Comparison of ENCODE assay signal across 10 mouse cellular contexts in the genomic region with DNA sequence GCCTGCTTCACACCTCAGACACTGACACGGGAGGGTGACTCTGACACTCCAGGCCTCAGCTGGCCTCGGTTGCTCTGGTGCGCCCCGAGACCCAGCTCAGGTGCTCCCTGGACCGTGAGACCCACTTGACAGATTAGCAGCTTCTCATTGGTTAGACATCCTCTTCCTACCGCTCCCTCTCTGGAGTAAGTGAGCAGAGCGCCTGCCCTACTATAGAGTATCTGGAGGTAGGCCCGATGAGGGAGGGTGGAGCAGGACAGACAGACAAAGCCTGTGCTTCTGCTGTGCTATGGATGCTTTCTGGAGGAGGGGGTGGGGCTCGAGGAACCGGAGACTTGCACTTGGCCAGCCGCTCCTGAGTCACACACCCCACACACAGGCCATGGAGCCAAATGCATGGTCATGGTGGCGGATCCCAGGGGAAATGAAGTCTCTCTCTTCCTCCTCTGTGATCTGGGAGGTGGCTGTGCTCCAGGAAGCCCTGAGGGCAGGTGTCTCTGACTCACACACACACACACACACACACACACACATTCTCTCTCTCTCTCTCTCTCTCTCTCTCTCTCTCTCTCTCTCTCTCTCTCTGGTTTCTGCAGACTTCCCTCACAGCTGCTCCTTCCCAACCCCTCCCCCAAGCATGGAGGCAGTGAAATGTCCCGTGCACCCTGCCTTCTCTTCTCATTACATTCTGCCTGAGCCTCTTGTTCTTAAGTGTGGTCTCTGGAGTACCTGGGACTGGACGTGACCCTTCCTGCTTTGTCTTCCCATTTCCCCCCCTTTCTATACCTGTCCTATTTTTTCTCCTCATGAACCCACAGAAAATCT. TPM values are rescaled to one million over a fixed set of nuclear protein-coding genes. Genes with fewer than 3 reads are reported as not detected.
DNase-seq lines count a peak whose midpoint lies in the region; ATAC-seq and TF ChIP-seq lines count a peak whose summit lies in the region.
"Had no signal": no experiment of that assay in that cellular context is flagged by ENCODE, and none has a peak within 500 bp of the region (broad histone marks: within the 10 kb centered on the region; RNA-seq: fewer than 3 reads in every experiment).

No protein-coding gene starts in this region.

- 52% methylated on average over 14 of the region's 14 CpGs for WGBS in kidney, embryonic 14.5 days

- H3K4me3 ChIP-seq in kidney, embryonic 14.5 days (ENCODE audit: low read length): no peak overlapping the region

- intact Hi-C loops in gastrocnemius, postnatal 36 days (cut with DNase I): loop anchor here (10.0 kb wide), 1 partner anchor 376 kb away; no protein-coding TSS in a partner anchor

- CTCF ChIA-PET in Patski (lab: Charles Lee): interaction anchor here (1.2 to 2.2 kb wide), 2 partner anchors 23 to 34 kb away, joined by 3 to 7 read pairs; no protein-coding TSS in a partner anchor

- in situ Hi-C loops in Patski (cut with MboI; ENCODE audit: low pct_unique_long_range_greater_than_20kb): no loop called here

- DNase-seq in kidney, adult 9 months: no peak
- peak; percentile 94 for DNase-seq in Patski (ENCODE audit: low read depth, low spot score)
- DNase-seq in gastrocnemius, postnatal 36 days: peak; percentile 36 to 46
- DNase-seq in kidney, postnatal 4 days: peak; percentile 45 to 59
- no peak for DNase-seq in T-cell, adult 2 months (ENCODE audit: low spot score)
- no peak for DNase-seq in testis, postnatal 10 days (ENCODE audit: low spot score)
- DNase-seq in spleen, adult 18-20 months: no peak
- DNase-seq: thymus, postnatal 36 days had no signal

- no peak overlapping the region for H3K4me2 ChIP-seq in kidney, embryonic 14.5 days (replicated peaks; ENCODE audit: low read depth, low read length)

- H3K9me3 ChIP-seq in kidney, embryonic 14.5 days (ENCODE audit: control insufficient read depth, low read length): no peaks in the 10 kb centered on the region

- no peak overlapping the region; the same call in 1 of the 2 replicates for H3K27ac ChIP-seq in kidney, embryonic 14.5 days (ENCODE audit: low read depth, low read length)

- H3K4me1 ChIP-seq in kidney, embryonic 14.5 days (ENCODE audit: control insufficient read depth, insufficient read depth, low read length): 0 out of 2 replicates have a peak, but pooled peaks cover 10% of the 10 kb centered on the region

- peak; percentile 60 for ATAC-seq in kidney, embryonic 14.5 days (ENCODE audit: low FRiP score, low TSS enrichment)
- ATAC-seq in Patski: peak; percentile 67

- no peaks in the 10 kb centered on the region for H3K27me3 ChIP-seq in kidney, embryonic 14.5 days (ENCODE audit: control insufficient read depth, insufficient read depth, low read length)
- H3K27me3 ChIP-seq in Patski: no peaks in the 10 kb centered on the region

- POLR2A ChIA-PET in Patski (lab: Charles Lee): interaction anchor here (0.5 to 1.0 kb wide), 2 partner anchors 10 to 31 kb away, joined by 3 read pairs; no protein-coding TSS in a partner anchor

- no peaks in the 10 kb centered on the region for H3K36me3 ChIP-seq in kidney, embryonic 14.5 days (ENCODE audit: control insufficient read depth, insufficient read depth, low read length)

- no peak overlapping the region for H3K9ac ChIP-seq in kidney, embryonic 14.5 days (ENCODE audit: low read depth, low read length)

- no peak for TF ChIP-seq CTCF in Patski (IDR thresholded peaks at IDR 0.05)

RNA-seq across cellular contexts. Expression of a gene that starts 9.3 kb away (rescaled TPM):
- 0.97 and 1.2 TPM in 2 replicates for polyA plus RNA-seq in kidney, embryonic 14.5 days (2014; fragmentation: Nextera tagmentation; extraction: Ambion mirVana)
- polyA plus RNA-seq in Patski (2021): 0.04 TPM
- total RNA-seq in gastrocnemius, postnatal 36 days (2021): under 1 TPM; 0.13 to 0.32 TPM
- total RNA-seq: gastrocnemius, postnatal 4 days had no signal

RNA-seq across cellular contexts. Expression of a gene that starts 42.9 kb away (rescaled TPM):
- 1.8 and 1.9 TPM in 2 replicates for polyA plus RNA-seq in kidney, embryonic 14.5 days (2014; fragmentation: Nextera tagmentation; extraction: Ambion mirVana)
- not detected for polyA plus RNA-seq in Patski (2021)
- total RNA-seq in gastrocnemius, postnatal 36 days (2021): 100 to 1,000 TPM; 103 to 105 TPM

Comparison
In these comparisons a context has a peak if more than half of its experiments do, and no peak if none do; other contexts are left out.
1. DNase-seq: peak in Patski (single experiment), gastrocnemius, postnatal 36 days (2 of 2) and kidney, postnatal 4 days (2 of 2); none in kidney, adult 9 months (single experiment), T-cell, adult 2 months (single experiment), testis, postnatal 10 days (single experiment) and spleen, adult 18-20 months (0 of 2).